Mouse (Mus musculus): ENCODE results near the gene Esrrg.

- TF ChIP-seq CTCF (IDR thresholded peaks at IDR 0.05; ENCODE audit: extremely low read depth, insufficient read depth, insufficient read length, insufficient replicate concordance): no peak
- no peak for TF ChIP-seq POLR2A (IDR thresholded peaks at IDR 0.05; ENCODE audit: low read depth, low read length)
Observed at GRCm38 (mm10) chr1:187794240-187794930, 185.8 kb downstream of the Esrrg start.
